Mouse (Mus musculus) ES-Bruce4 (cell line): ENCODE results near the gene Rhbg.

Source experiments
- CTCF ChIP-seq: IDR thresholded peaks from one replicate; pipeline ENCODE4 v1.8.1; 2011; ENCODE audit warnings: low read depth, low read length
- POLR2A ChIP-seq: IDR thresholded peaks from one replicate; pipeline ENCODE4 v1.8.1; 2011; ENCODE audit warnings: low read length; ENCODE audit not compliant: insufficient read depth

- TF ChIP-seq CTCF (no peak), POLR2A (no peak)
Measured at GRCm38 (mm10) chr3:88224929-88225328, 29.6 kb downstream of the Rhbg start.
